Mouse (Mus musculus): ENCODE results near the gene Cyren. TPM values are rescaled to one million over a fixed set of nuclear protein-coding genes. Genes with fewer than 3 reads are reported as not detected.

The Cyren gene
- polyA plus RNA-seq, 1 experiment, result 7.9 TPM

DNA sequence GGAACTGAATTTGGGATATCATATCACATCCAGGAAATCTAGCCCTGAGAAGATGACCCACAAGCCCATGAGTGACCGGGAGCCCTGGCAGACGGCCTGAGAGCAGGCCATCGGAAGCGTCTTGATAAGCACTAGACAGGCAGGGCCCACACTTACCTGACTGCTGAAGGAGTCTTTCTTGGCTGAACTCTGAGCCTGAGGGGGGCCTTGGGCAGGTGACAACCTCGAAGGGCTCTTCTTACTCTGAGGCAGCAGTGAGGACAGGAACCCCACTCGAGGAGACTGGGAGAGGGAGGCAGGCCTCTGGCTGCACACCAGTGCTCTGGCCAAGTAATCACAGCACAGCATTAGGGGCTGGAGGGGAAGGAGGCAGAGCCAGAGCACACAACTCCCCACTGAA is 26.5 kb upstream of the Cyren start:
- Histone ChIP-seq H3K79me2 (ENCODE audit: control insufficient read depth, insufficient read depth) (peaks cover 2% of the 10 kb centered on the region), H3K27me3 (ENCODE audit: control insufficient read depth, insufficient read depth, insufficient read length) (no peaks in the 10 kb centered on the region), H3K79me3 (ENCODE audit: low read depth) (no peaks in the 10 kb centered on the region), H3K4me3 (ENCODE audit: insufficient read depth, poor library complexity, severe bottlenecking) (no peak overlapping the region), H3K36me3 (ENCODE audit: control insufficient read depth, insufficient read depth) (peaks cover 38% of the 10 kb centered on the region), H3ac (ENCODE audit: control insufficient read depth, insufficient read length, low read depth) (no peak overlapping the region)
- TF ChIP-seq FOSL1 (IDR thresholded peaks at IDR 0.05; ENCODE audit: insufficient read depth, low read length, poor library complexity, severe bottlenecking), result no peak
- TF ChIP-seq USF1 (IDR thresholded peaks at IDR 0.05; ENCODE audit: low read depth), result no peak
- TF ChIP-seq MYOG (IDR thresholded peaks at IDR 0.05; ENCODE audit: control insufficient read depth, extremely low read depth, insufficient read length), result no peak
- TF ChIP-seq MYOD1 (IDR thresholded peaks at IDR 0.05; ENCODE audit: control insufficient read depth, insufficient read length, low read depth), result no peak
- TF ChIP-seq CTCF (IDR thresholded peaks at IDR 0.05; ENCODE audit: control insufficient read depth, insufficient read depth, insufficient read length), result no peak
- TF ChIP-seq CEBPB (IDR thresholded peaks at IDR 0.05; ENCODE audit: low read depth), result no peak
- no peak for TF ChIP-seq MAX (IDR thresholded peaks at IDR 0.05)

DNA sequence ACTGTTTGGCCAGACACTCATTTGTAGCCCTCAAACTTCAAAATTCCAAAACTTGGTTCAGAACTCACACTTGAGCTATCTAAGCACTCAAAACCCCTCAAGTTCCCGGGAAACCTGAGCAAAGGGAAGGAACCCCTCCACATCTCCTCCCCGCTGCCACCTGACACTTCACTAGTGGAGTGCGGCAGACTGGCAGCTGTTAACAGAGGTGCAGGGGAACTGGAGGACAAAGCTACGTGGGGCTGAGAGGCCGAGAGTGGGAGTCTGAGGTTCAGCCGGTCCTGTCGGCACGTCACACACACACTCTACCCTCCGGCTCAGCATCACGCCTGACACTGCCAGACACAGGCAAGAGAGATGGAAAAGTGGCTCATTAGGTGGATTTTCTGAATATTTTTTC is 26.0 kb upstream of the Cyren start:
- Histone ChIP-seq H3K27me3 (ENCODE audit: control insufficient read depth, insufficient read depth, insufficient read length) (no peaks in the 10 kb centered on the region), H3K4me3 (ENCODE audit: insufficient read depth, poor library complexity, severe bottlenecking) (no peak overlapping the region), H3K36me3 (ENCODE audit: control insufficient read depth, insufficient read depth) (peaks cover 38% of the 10 kb centered on the region), H3K79me3 (ENCODE audit: low read depth) (no peaks in the 10 kb centered on the region), H3ac (ENCODE audit: control insufficient read depth, insufficient read length, low read depth) (no peak overlapping the region), H3K79me2 (ENCODE audit: control insufficient read depth, insufficient read depth) (no peaks in the 10 kb centered on the region)
- TF ChIP-seq MAX (IDR thresholded peaks at IDR 0.05) (no peak), CEBPB (IDR thresholded peaks at IDR 0.05; ENCODE audit: low read depth) (no peak), MYOD1 (IDR thresholded peaks at IDR 0.05; ENCODE audit: control insufficient read depth, insufficient read length, low read depth) (no peak), FOSL1 (IDR thresholded peaks at IDR 0.05; ENCODE audit: insufficient read depth, low read length, poor library complexity, severe bottlenecking) (no peak), CTCF (IDR thresholded peaks at IDR 0.05; ENCODE audit: control insufficient read depth, insufficient read depth, insufficient read length) (no peak), MYOG (IDR thresholded peaks at IDR 0.05; ENCODE audit: control insufficient read depth, extremely low read depth, insufficient read length) (no peak), USF1 (IDR thresholded peaks at IDR 0.05; ENCODE audit: low read depth) (no peak)

DNA sequence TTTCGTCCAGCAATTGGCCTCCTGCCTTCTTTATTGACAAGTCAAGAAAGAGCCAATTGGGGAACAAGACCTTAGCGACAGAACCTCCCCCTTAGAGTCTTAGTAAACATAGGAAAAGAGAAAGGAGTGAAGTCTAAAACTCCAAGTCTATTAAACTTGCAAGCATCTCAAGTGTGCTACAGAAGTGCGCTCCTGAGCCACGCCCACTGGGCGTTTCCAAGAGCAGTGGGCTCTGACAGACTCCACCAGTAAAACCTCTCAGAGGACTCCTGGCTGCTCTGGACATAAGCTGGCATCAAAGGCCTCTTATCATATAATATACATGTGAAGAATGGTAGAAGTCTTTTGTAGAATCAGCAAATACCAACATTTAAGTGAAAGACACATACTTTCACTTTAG is 25.6 kb upstream of the Cyren start:
- TF ChIP-seq MYOD1 (IDR thresholded peaks at IDR 0.05; ENCODE audit: control insufficient read depth, insufficient read length, low read depth) (no peak), MAX (IDR thresholded peaks at IDR 0.05) (no peak), FOSL1 (IDR thresholded peaks at IDR 0.05; ENCODE audit: insufficient read depth, low read length, poor library complexity, severe bottlenecking) (no peak), CEBPB (IDR thresholded peaks at IDR 0.05; ENCODE audit: low read depth) (no peak), USF1 (IDR thresholded peaks at IDR 0.05; ENCODE audit: low read depth) (no peak), MYOG (IDR thresholded peaks at IDR 0.05; ENCODE audit: control insufficient read depth, extremely low read depth, insufficient read length) (no peak)

DNA sequence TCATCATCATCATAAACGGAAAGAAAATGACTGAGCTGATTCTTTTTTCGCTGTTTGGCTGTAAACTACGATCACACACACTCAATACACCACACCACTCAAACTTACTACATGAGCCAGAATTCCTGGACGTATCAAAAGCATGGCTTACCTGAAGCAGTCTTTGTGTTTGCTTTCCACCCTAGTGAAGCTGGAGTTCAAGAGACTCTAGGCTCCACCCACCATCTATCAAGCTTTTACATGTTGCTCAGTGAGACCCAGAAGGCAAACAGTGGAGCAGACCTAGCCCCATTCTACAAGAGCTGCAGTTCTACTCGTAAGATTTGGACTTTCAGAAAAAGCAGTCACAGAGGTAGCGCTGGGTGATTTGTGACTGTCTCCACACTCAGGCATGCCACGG is 24.7 kb upstream of the Cyren start:
- Histone ChIP-seq H3K4me3 (ENCODE audit: insufficient read depth, poor library complexity, severe bottlenecking) (no peak overlapping the region), H3K27me3 (ENCODE audit: control insufficient read depth, insufficient read depth, insufficient read length) (no peaks in the 10 kb centered on the region), H3K79me2 (ENCODE audit: control insufficient read depth, insufficient read depth) (no peaks in the 10 kb centered on the region), H3ac (ENCODE audit: control insufficient read depth, insufficient read length, low read depth) (no peak overlapping the region), H3K79me3 (ENCODE audit: low read depth) (no peaks in the 10 kb centered on the region), H3K36me3 (ENCODE audit: control insufficient read depth, insufficient read depth) (peaks cover 32% of the 10 kb centered on the region)
- TF ChIP-seq CEBPB (IDR thresholded peaks at IDR 0.05; ENCODE audit: low read depth), result no peak
- TF ChIP-seq USF1 (IDR thresholded peaks at IDR 0.05; ENCODE audit: low read depth), result no peak
- no peak for TF ChIP-seq CTCF (IDR thresholded peaks at IDR 0.05; ENCODE audit: control insufficient read depth, insufficient read depth, insufficient read length)
- TF ChIP-seq FOSL1 (IDR thresholded peaks at IDR 0.05; ENCODE audit: insufficient read depth, low read length, poor library complexity, severe bottlenecking), result no peak
- no peak for TF ChIP-seq MYOG (IDR thresholded peaks at IDR 0.05; ENCODE audit: control insufficient read depth, extremely low read depth, insufficient read length)
- no peak for TF ChIP-seq MYOD1 (IDR thresholded peaks at IDR 0.05; ENCODE audit: control insufficient read depth, insufficient read length, low read depth)
- no peak for TF ChIP-seq MAX (IDR thresholded peaks at IDR 0.05)

More for the DNA sequence above, 25.6 kb upstream of the Cyren start:
- Histone ChIP-seq H3K79me2 (ENCODE audit: control insufficient read depth, insufficient read depth) (no peaks in the 10 kb centered on the region), H3K79me3 (ENCODE audit: low read depth) (no peaks in the 10 kb centered on the region), H3K27me3 (ENCODE audit: control insufficient read depth, insufficient read depth, insufficient read length) (no peaks in the 10 kb centered on the region), H3ac (ENCODE audit: control insufficient read depth, insufficient read length, low read depth) (no peak overlapping the region), H3K36me3 (ENCODE audit: control insufficient read depth, insufficient read depth) (peaks cover 38% of the 10 kb centered on the region), H3K4me3 (ENCODE audit: insufficient read depth, poor library complexity, severe bottlenecking) (no peak overlapping the region)

DNA sequence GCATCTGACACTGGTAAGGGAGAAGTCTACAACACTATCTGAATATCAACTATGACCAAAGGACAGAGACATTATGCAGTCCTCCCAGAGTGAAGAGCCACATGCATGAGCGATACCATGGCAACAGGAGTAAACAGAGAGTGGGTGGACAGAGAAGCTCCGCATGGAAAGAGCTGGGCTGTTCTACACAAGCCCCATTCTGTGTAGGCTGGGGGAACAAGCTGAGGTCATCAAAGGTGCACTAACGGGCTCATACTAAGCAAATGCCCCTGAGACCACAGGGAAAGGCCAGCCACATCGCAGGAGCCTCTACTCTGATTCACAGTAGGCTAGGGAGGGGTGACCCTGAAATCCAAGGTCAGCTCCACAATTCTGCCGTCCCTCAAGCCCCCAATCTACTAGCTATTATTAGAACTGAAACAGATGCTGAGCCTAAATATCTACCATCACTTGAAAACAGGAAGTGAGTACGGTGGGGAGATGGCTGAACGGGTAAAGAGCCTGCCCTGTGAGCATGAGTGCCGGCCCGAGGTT is 24.1 kb upstream of the Cyren start:
- no peak overlapping the region for H3K4me3 ChIP-seq (ENCODE audit: insufficient read depth, poor library complexity, severe bottlenecking)
- H3K79me2 ChIP-seq (ENCODE audit: control insufficient read depth, insufficient read depth), result no peaks in the 10 kb centered on the region
- H3K27me3 ChIP-seq (ENCODE audit: control insufficient read depth, insufficient read depth, insufficient read length), result no peaks in the 10 kb centered on the region
- H3K79me3 ChIP-seq (ENCODE audit: low read depth), result no peaks in the 10 kb centered on the region
- H3ac ChIP-seq (ENCODE audit: control insufficient read depth, insufficient read length, low read depth), result no peak overlapping the region
- TF ChIP-seq MYOG (IDR thresholded peaks at IDR 0.05; ENCODE audit: control insufficient read depth, extremely low read depth, insufficient read length) (no peak), CEBPB (IDR thresholded peaks at IDR 0.05; ENCODE audit: low read depth) (no peak), MYOD1 (IDR thresholded peaks at IDR 0.05; ENCODE audit: control insufficient read depth, insufficient read length, low read depth) (no peak), CTCF (IDR thresholded peaks at IDR 0.05; ENCODE audit: control insufficient read depth, insufficient read depth, insufficient read length) (no peak), MAX (IDR thresholded peaks at IDR 0.05) (no peak), FOSL1 (IDR thresholded peaks at IDR 0.05; ENCODE audit: insufficient read depth, low read length, poor library complexity, severe bottlenecking) (no peak), USF1 (IDR thresholded peaks at IDR 0.05; ENCODE audit: low read depth) (no peak)
- peaks cover 33% of the 10 kb centered on the region for H3K36me3 ChIP-seq (ENCODE audit: control insufficient read depth, insufficient read depth)

DNA sequence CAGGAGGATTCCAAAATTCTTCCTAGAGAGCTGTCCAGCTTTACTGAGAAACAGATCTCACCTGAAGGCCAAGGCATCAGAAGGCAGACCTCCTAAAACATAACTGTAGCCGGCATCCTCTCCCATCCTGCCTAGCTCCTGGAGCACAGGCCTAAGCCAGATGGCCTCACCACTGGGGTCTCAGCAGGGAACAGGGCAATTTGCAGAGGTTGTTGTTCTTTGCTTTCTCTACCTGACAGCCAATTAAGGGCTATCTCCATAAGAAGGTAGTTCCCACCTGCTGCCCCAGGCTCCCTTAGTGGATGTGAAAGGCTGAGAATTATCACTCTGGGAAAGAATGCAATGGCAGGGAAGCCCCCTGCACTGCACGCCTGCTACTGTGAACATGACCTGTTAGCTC is 23.1 kb upstream of the Cyren start:
- no peak for TF ChIP-seq MAX (IDR thresholded peaks at IDR 0.05)
- no peak for TF ChIP-seq FOSL1 (IDR thresholded peaks at IDR 0.05; ENCODE audit: insufficient read depth, low read length, poor library complexity, severe bottlenecking)
- no peak for TF ChIP-seq CTCF (IDR thresholded peaks at IDR 0.05; ENCODE audit: control insufficient read depth, insufficient read depth, insufficient read length)
- no peak for TF ChIP-seq USF1 (IDR thresholded peaks at IDR 0.05; ENCODE audit: low read depth)
- TF ChIP-seq MYOD1 (IDR thresholded peaks at IDR 0.05; ENCODE audit: control insufficient read depth, insufficient read length, low read depth), result no peak
- no peak for TF ChIP-seq CEBPB (IDR thresholded peaks at IDR 0.05; ENCODE audit: low read depth)
- TF ChIP-seq MYOG (IDR thresholded peaks at IDR 0.05; ENCODE audit: control insufficient read depth, extremely low read depth, insufficient read length), result no peak
- Histone ChIP-seq H3K79me2 (ENCODE audit: control insufficient read depth, insufficient read depth) (no peaks in the 10 kb centered on the region), H3K36me3 (ENCODE audit: control insufficient read depth, insufficient read depth) (peaks cover 25% of the 10 kb centered on the region), H3K79me3 (ENCODE audit: low read depth) (no peaks in the 10 kb centered on the region), H3ac (ENCODE audit: control insufficient read depth, insufficient read length, low read depth) (no peak overlapping the region), H3K27me3 (ENCODE audit: control insufficient read depth, insufficient read depth, insufficient read length) (no peaks in the 10 kb centered on the region), H3K4me3 (ENCODE audit: insufficient read depth, poor library complexity, severe bottlenecking) (no peak overlapping the region)

All from C2C12 (cell line).